Mouse (Mus musculus) C2C12 (cell line): Measurements from ENCODE around the gene Trim41.

Experiments used
- CEBPB ChIP-seq: IDR thresholded peaks from one replicate; pipeline ENCODE4 v1.6.1; 2011; ENCODE audit warnings: low read depth, mild to moderate bottlenecking, control low read depth, moderate library complexity
- CTCF ChIP-seq: IDR thresholded peaks from one replicate; pipeline ENCODE4 v1.5.1; 2011; ENCODE audit not compliant: control insufficient read depth, insufficient read depth, insufficient read length
- MYOG ChIP-seq: IDR thresholded peaks from one replicate; pipeline ENCODE4 v1.6.1; 2011; ENCODE audit not compliant: control insufficient read depth, insufficient read length; ENCODE audit errors: extremely low read depth
- USF1 ChIP-seq: IDR thresholded peaks from one replicate; pipeline ENCODE4 v1.6.1; 2011; ENCODE audit warnings: low read depth, mild to moderate bottlenecking, control low read depth, moderate library complexity

DNA sequence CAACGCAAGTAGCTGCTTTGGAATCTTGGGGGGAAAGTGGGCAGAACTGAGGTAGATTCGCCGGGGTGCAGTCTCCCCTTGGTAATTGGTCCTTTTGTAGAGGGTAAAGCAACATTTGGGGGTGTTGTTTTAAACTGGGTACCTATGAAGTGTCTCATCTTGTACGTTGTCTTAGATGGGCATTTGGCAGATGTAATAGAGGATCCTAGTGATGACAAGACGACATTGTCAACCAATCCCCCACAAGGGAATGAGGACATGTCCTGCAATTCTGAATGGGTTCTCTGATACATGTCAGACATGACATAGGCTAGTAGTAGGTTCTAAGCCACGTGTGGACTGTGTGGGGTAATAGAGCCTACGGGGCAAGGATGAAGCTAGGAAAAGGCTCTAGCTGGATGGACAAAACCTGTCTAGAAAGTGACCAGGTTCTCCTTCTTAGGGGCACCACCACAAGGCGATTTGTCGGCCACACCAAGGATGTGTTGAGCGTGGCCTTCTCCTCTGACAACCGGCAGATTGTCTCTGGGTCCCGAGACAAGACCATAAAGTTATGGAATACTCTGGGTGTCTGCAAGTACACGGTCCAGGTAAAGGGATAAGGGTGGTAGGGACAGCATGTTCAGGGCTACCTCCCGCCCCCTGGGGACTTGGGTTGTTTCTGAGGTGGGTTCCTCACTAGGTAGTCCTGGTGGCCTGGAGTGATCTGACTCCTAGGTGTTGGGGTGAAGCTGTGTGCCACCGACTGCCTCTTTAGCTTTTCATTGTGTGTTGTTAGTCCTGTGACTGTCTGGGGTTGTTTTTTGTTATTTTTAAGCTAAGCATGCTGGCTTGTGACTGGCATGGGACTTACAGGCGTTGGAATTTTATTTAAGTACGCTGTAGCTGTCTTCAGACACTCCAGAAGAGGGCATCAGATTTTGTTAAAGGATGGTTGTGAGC lies 15.1 kb downstream of the Trim41 start:
- TF ChIP-seq CTCF (no peak), USF1 (no peak), MYOG (no peak), CEBPB (no peak)
